ENCODE assay signal across 7 mouse cellular contexts in genomic region chr2:167062965-167063880, GRCm38 (mm10). TPM values are rescaled to one million over a fixed set of nuclear protein-coding genes. Genes with fewer than 3 reads are reported as not detected.
A peak's percentile ranks its signal among the peaks of the same experiment; 100 is the strongest.
DNase-seq lines count a peak whose midpoint lies in the region; ATAC-seq and TF ChIP-seq lines count a peak whose summit lies in the region.

Znfx1 (minus strand) TSS chr2:167063015.

- DNase-seq in adrenal gland, adult 8-10 months, result peak; percentile 94
- DNase-seq in embryo, embryonic 9.5 days (ENCODE audit: extremely low spot score), result peak; percentile 98
- DNase-seq in gonadal fat pad, adult 2 months (ENCODE audit: low read depth), result no peak
- peak; percentile 98 for DNase-seq in left cerebral cortex, postnatal 4 days

- H3K36me3 ChIP-seq in intestine, postnatal 0 days (ENCODE audit: control insufficient read depth, insufficient read depth), result peaks cover 18% of the 10 kb centered on the region
- H3K36me3 ChIP-seq in midbrain, embryonic 12.5 days, result peaks cover 23% of the 10 kb centered on the region
- H3K36me3 ChIP-seq in small intestine, adult 2 months (ENCODE audit: control insufficient read depth, insufficient read depth, low read length), result peaks cover 22% of the 10 kb centered on the region

- H3K27ac ChIP-seq in intestine, postnatal 0 days (ENCODE audit: low read depth, low read length), result peak within 1 kb of the TSS; percentile 96
- peak within 1 kb of the TSS; percentile 94 for H3K27ac ChIP-seq in midbrain, embryonic 12.5 days (replicated peaks)
- H3K27ac ChIP-seq in small intestine, adult 2 months (ENCODE audit: insufficient read depth, low read depth, low read length), result peak within 1 kb of the TSS; percentile 78

- peak; percentile 92 for ATAC-seq in intestine, postnatal 0 days
- peak; percentile 95 for ATAC-seq in midbrain, embryonic 12.5 days (ENCODE audit: low FRiP score, low read depth)

- WGBS in intestine, postnatal 0 days, result under 1% methylated on average over 57 of the region's 57 CpGs
- under 1% methylated on average over 52 of the region's 57 CpGs for WGBS in midbrain, embryonic 12.5 days
- under 1% methylated on average over 57 of the region's 57 CpGs for WGBS in small intestine, adult 2 months

- TF ChIP-seq POLR2A in small intestine, adult 2 months (IDR thresholded peaks at IDR 0.05; ENCODE audit: low read depth, low read length), result peak; percentile 99

- H3K9ac ChIP-seq in intestine, postnatal 0 days (ENCODE audit: low read depth, low read length), result peak within 1 kb of the TSS; percentile 70
- peak within 1 kb of the TSS; percentile 91 for H3K9ac ChIP-seq in midbrain, embryonic 12.5 days (replicated peaks)

- H3K9me3 ChIP-seq in intestine, postnatal 0 days (ENCODE audit: control insufficient read depth), result no peaks in the 10 kb centered on the region
- H3K9me3 ChIP-seq in midbrain, embryonic 12.5 days, result no peaks in the 10 kb centered on the region

- intact Hi-C loops in left cerebral cortex, postnatal 4 days (cut with DNase I), result no loop called here

- H3K4me1 ChIP-seq in intestine, postnatal 0 days (replicated peaks; ENCODE audit: control insufficient read depth, insufficient read depth, low read length), result 0 out of 2 replicates have a peak, but pooled peaks cover 6% of the 10 kb centered on the region
- H3K4me1 ChIP-seq in midbrain, embryonic 12.5 days, result peaks cover 37% of the 10 kb centered on the region
- H3K4me1 ChIP-seq in small intestine, adult 2 months (ENCODE audit: control insufficient read depth, insufficient read depth, insufficient read length, low read length), result peaks cover 18% of the 10 kb centered on the region

- H3K4me3 ChIP-seq in intestine, postnatal 0 days (ENCODE audit: low read depth, low read length), result peak within 1 kb of the TSS; percentile 75
- H3K4me3 ChIP-seq in midbrain, embryonic 12.5 days, result peak within 1 kb of the TSS; percentile 85
- H3K4me3 ChIP-seq in small intestine, adult 2 months (ENCODE audit: low read depth, low read length), result peak within 1 kb of the TSS; percentile 90

- peak; percentile 28; the same call in 1 of the 2 replicates for TF ChIP-seq CTCF in intestine, postnatal 0 days (IDR thresholded peaks at IDR 0.05; ENCODE audit: low read depth)
- no peak for TF ChIP-seq CTCF in small intestine, adult 2 months (IDR thresholded peaks at IDR 0.05; ENCODE audit: extremely low read depth, insufficient read length, insufficient replicate concordance, low read depth, low read length)

- no peaks in the 10 kb centered on the region for H3K27me3 ChIP-seq in intestine, postnatal 0 days (replicated peaks; ENCODE audit: control insufficient read depth, insufficient read depth, low read length)
- no peaks in the 10 kb centered on the region for H3K27me3 ChIP-seq in midbrain, embryonic 12.5 days
- no peaks in the 10 kb centered on the region for H3K27me3 ChIP-seq in small intestine, adult 2 months (ENCODE audit: control insufficient read depth, insufficient read depth, low read length)

- peak within 1 kb of the TSS; percentile 81 for H3K4me2 ChIP-seq in intestine, postnatal 0 days (replicated peaks; ENCODE audit: low read depth)
- peak within 1 kb of the TSS; percentile 95 for H3K4me2 ChIP-seq in midbrain, embryonic 12.5 days (replicated peaks)

RNA-seq across cellular contexts. Expression of gene Znfx1, which starts in this region (rescaled TPM):
- total RNA-seq in adrenal gland, adult 8-10 months (2022), result 10 to 100 TPM; 49.6 to 76.3 (median 64.9) TPM
- 58.5 and 59.8 TPM in 2 replicates for polyA plus RNA-seq in gonadal fat pad, adult 2 months (2012; rRNA removed)
- polyA plus RNA-seq in intestine, postnatal 0 days (2015; fragmentation: Nextera tagmentation; extraction: Ambion mirVana), result 13.1 and 15.2 TPM in 2 replicates
- 10 to 100 TPM; 30.3 to 32.1 TPM for total RNA-seq in left cerebral cortex, postnatal 4 days (2021)
- polyA plus RNA-seq in midbrain, embryonic 12.5 days (2016; fragmentation: Nextera tagmentation; extraction: Ambion mirVana), result 9.0 and 9.6 TPM in 2 replicates
- polyA plus RNA-seq in small intestine, adult 2 months (2012; rRNA removed), result 21.0 and 56.0 TPM in 2 replicates
